Mouse (Mus musculus): ENCODE measurements around the gene Zfp513. TPM values are rescaled to one million over a fixed set of nuclear protein-coding genes. Genes with fewer than 3 reads are reported as not detected.
"Not testable (repeated sequence)": the region's sequence is repeated elsewhere in the genome, so short reads cannot be mapped to it uniquely, and the experiment has no call there.

Gene Zfp513
- polyA plus RNA-seq, 1 experiment: 22.9 TPM

GRCm38 (mm10) chr5:31218294-31218693 is 16.2 kb upstream of the Zfp513 start:
- H3K4me1 ChIP-seq (ENCODE audit: control insufficient read depth, insufficient read depth, low read length): no peaks in the 10 kb centered on the region
- no peaks in the 10 kb centered on the region for H3K27me3 ChIP-seq (replicated peaks; ENCODE audit: control insufficient read depth, insufficient read depth, low read length)
- WGBS: 54% methylated on average over 7 of the region's 7 CpGs
- no peak for TF ChIP-seq POLR2A (IDR thresholded peaks at IDR 0.05; ENCODE audit: low read depth, low read length)
- no peak for TF ChIP-seq CTCF (conservative IDR thresholded peaks at IDR 0.05; ENCODE audit: insufficient read depth, insufficient read length, low read depth, low read length)
- H3K4me3 ChIP-seq (ENCODE audit: insufficient read depth, low read depth, low read length): no peak overlapping the region
- DNase-seq: no peak
- no peak overlapping the region for H3K27ac ChIP-seq (ENCODE audit: insufficient read depth, low read depth, low read length)
- H3K36me3 ChIP-seq (ENCODE audit: control insufficient read depth, insufficient read depth, low read length): no peaks in the 10 kb centered on the region

- not testable (repeated sequence) for H3K36me3 ChIP-seq (ENCODE audit: control insufficient read depth, insufficient read depth, low read length); H3K27ac ChIP-seq (ENCODE audit: insufficient read depth, low read depth, low read length); H3K4me1 ChIP-seq (ENCODE audit: control insufficient read depth, insufficient read depth, low read length); H3K27me3 ChIP-seq (replicated peaks; ENCODE audit: control insufficient read depth, insufficient read depth, low read length); DNase-seq; H3K4me3 ChIP-seq (ENCODE audit: insufficient read depth, low read depth, low read length)
- 84% methylated on average over 6 of the region's 6 CpGs for WGBS
Observed at GRCm38 (mm10) chr5:31216554-31216953, 14.5 kb upstream of the Zfp513 start.

GRCm38 (mm10) chr5:31204421-31204820 is 2.3 kb upstream of the Zfp513 start:
- no peaks in the 10 kb centered on the region; the same call in 1 of the 2 replicates for H3K4me1 ChIP-seq (ENCODE audit: control insufficient read depth, insufficient read depth, low read length)
- TF ChIP-seq CTCF (conservative IDR thresholded peaks at IDR 0.05; ENCODE audit: insufficient read depth, insufficient read length, low read depth, low read length) (no peak), POLR2A (IDR thresholded peaks at IDR 0.05; ENCODE audit: low read depth, low read length) (no peak)
- WGBS: 91% methylated on average over 6 of the region's 6 CpGs
- H3K27ac ChIP-seq (ENCODE audit: insufficient read depth, low read depth, low read length): no peak overlapping the region
- DNase-seq: no peak
- H3K27me3 ChIP-seq (replicated peaks; ENCODE audit: control insufficient read depth, insufficient read depth, low read length): no peaks in the 10 kb centered on the region
- peaks cover 3% of the 10 kb centered on the region for H3K36me3 ChIP-seq (ENCODE audit: control insufficient read depth, insufficient read depth, low read length)
- no peak overlapping the region for H3K4me3 ChIP-seq (ENCODE audit: insufficient read depth, low read depth, low read length)

GRCm38 (mm10) chr5:31203866-31204265 is 1.8 kb upstream of the Zfp513 start:
- 96% methylated on average over 2 of the region's 2 CpGs for WGBS
- H3K4me3 ChIP-seq (ENCODE audit: insufficient read depth, low read depth, low read length): no peak overlapping the region
- no peaks in the 10 kb centered on the region; the same call in 1 of the 2 replicates for H3K4me1 ChIP-seq (ENCODE audit: control insufficient read depth, insufficient read depth, low read length)
- DNase-seq: no peak
- H3K27me3 ChIP-seq (replicated peaks; ENCODE audit: control insufficient read depth, insufficient read depth, low read length): no peaks in the 10 kb centered on the region
- H3K27ac ChIP-seq (ENCODE audit: insufficient read depth, low read depth, low read length): no peak overlapping the region
- H3K36me3 ChIP-seq (ENCODE audit: control insufficient read depth, insufficient read depth, low read length): peaks cover 3% of the 10 kb centered on the region
- TF ChIP-seq POLR2A (IDR thresholded peaks at IDR 0.05; ENCODE audit: low read depth, low read length): no peak
- TF ChIP-seq CTCF (conservative IDR thresholded peaks at IDR 0.05; ENCODE audit: insufficient read depth, insufficient read length, low read depth, low read length): no peak

GRCm38 (mm10) chr5:31202933-31203332 is 830 bp upstream of the Zfp513 start:
- 89% methylated on average over 7 of the region's 7 CpGs for WGBS
- peak overlapping the region; percentile 80; the same call in 1 of the 2 replicates for H3K27ac ChIP-seq (ENCODE audit: insufficient read depth, low read depth, low read length)
- TF ChIP-seq CTCF (conservative IDR thresholded peaks at IDR 0.05; ENCODE audit: insufficient read depth, insufficient read length, low read depth, low read length): no peak
- H3K27me3 ChIP-seq (replicated peaks; ENCODE audit: control insufficient read depth, insufficient read depth, low read length): no peaks in the 10 kb centered on the region
- H3K4me3 ChIP-seq (ENCODE audit: insufficient read depth, low read depth, low read length): 0 out of 2 replicates have a peak overlapping the region, but pooled peaks have one; percentile 74
- H3K36me3 ChIP-seq (ENCODE audit: control insufficient read depth, insufficient read depth, low read length): peaks cover 5% of the 10 kb centered on the region
- H3K4me1 ChIP-seq (ENCODE audit: control insufficient read depth, insufficient read depth, low read length): no peaks in the 10 kb centered on the region; the same call in 1 of the 2 replicates
- DNase-seq: no peak

GRCm38 (mm10) chr5:31201042-31201741 is 911 bp downstream of the Zfp513 start:
- Histone ChIP-seq H3K27me3 (replicated peaks; ENCODE audit: control insufficient read depth, insufficient read depth, low read length) (no peaks in the 10 kb centered on the region), H3K36me3 (ENCODE audit: control insufficient read depth, insufficient read depth, low read length) (peaks cover 8% of the 10 kb centered on the region), H3K4me3 (ENCODE audit: insufficient read depth, low read depth, low read length) (peak overlapping the region; percentile 71), H3K27ac (ENCODE audit: insufficient read depth, low read depth, low read length) (peak overlapping the region; percentile 29), H3K4me1 (ENCODE audit: control insufficient read depth, insufficient read depth, low read length) (no peaks in the 10 kb centered on the region; the same call in 1 of the 2 replicates)
- no peak for TF ChIP-seq POLR2A (IDR thresholded peaks at IDR 0.05; ENCODE audit: low read depth, low read length)
- TF ChIP-seq CTCF (conservative IDR thresholded peaks at IDR 0.05; ENCODE audit: insufficient read depth, insufficient read length, low read depth, low read length): no peak
- no peak for DNase-seq
- WGBS: 10% methylated on average over 13 of the region's 13 CpGs

GRCm38 (mm10) chr5:31200327-31200768 is 1.8 kb downstream of the Zfp513 start:
- Histone ChIP-seq H3K27me3 (replicated peaks; ENCODE audit: control insufficient read depth, insufficient read depth, low read length) (no peaks in the 10 kb centered on the region), H3K4me3 (ENCODE audit: insufficient read depth, low read depth, low read length) (no peak overlapping the region), H3K27ac (ENCODE audit: insufficient read depth, low read depth, low read length) (no peak overlapping the region), H3K36me3 (ENCODE audit: control insufficient read depth, insufficient read depth, low read length) (peaks cover 10% of the 10 kb centered on the region), H3K4me1 (ENCODE audit: control insufficient read depth, insufficient read depth, low read length) (no peaks in the 10 kb centered on the region; the same call in 1 of the 2 replicates)
- TF ChIP-seq CTCF (conservative IDR thresholded peaks at IDR 0.05; ENCODE audit: insufficient read depth, insufficient read length, low read depth, low read length) (no peak), POLR2A (IDR thresholded peaks at IDR 0.05; ENCODE audit: low read depth, low read length) (no peak)
- no peak for DNase-seq
- WGBS: 81% methylated on average over 27 of the region's 27 CpGs
